ENCODE assay signal across 22 mouse cellular contexts in genomic region chr13:75974481-75974880, GRCm38 (mm10). TPM values are rescaled to one million over a fixed set of nuclear protein-coding genes. Genes with fewer than 3 reads are reported as not detected.
DNase-seq lines count a peak whose midpoint lies in the region; ATAC-seq and TF ChIP-seq lines count a peak whose summit lies in the region.
"Had no signal": no experiment of that assay in that cellular context is flagged by ENCODE, and none has a peak within 500 bp of the region (broad histone marks: within the 10 kb centered on the region; RNA-seq: fewer than 3 reads in every experiment).

No protein-coding gene starts in this region.

- no peaks in the 10 kb centered on the region for H3K36me3 ChIP-seq in intestine, embryonic 15.5 days
- no peaks in the 10 kb centered on the region for H3K36me3 ChIP-seq in intestine, embryonic 16.5 days (ENCODE audit: control insufficient read depth, insufficient read depth, low read length)
- no peaks in the 10 kb centered on the region for H3K36me3 ChIP-seq in small intestine, adult 2 months (ENCODE audit: control insufficient read depth, insufficient read depth, low read length)
- H3K36me3 ChIP-seq in stomach, embryonic 16.5 days (ENCODE audit: control insufficient read depth, insufficient read depth, low read length), result no peaks in the 10 kb centered on the region
- H3K36me3 ChIP-seq in forebrain, embryonic 16.5 days (ENCODE audit: control insufficient read depth, insufficient read depth), result no peaks in the 10 kb centered on the region
- no peaks in the 10 kb centered on the region for H3K36me3 ChIP-seq in forebrain, embryonic 14.5 days (ENCODE audit: control insufficient read depth, insufficient read depth, low read length)
- H3K36me3 ChIP-seq: embryonic facial prominence, embryonic 10.5 days; embryonic facial prominence, embryonic 12.5 days had no signal

- 61% methylated on average over 2 of the region's 2 CpGs for WGBS in intestine, embryonic 15.5 days
- WGBS in intestine, embryonic 16.5 days, result 62% methylated on average over 2 of the region's 2 CpGs
- 24% methylated on average over 2 of the region's 2 CpGs for WGBS in small intestine, adult 2 months
- 51% methylated on average over 2 of the region's 2 CpGs for WGBS in stomach, embryonic 16.5 days
- WGBS in forebrain, embryonic 16.5 days, result 81% methylated on average over 2 of the region's 2 CpGs
- 89% methylated on average over 2 of the region's 2 CpGs for WGBS in forebrain, embryonic 14.5 days

- no peak overlapping the region for H3K9ac ChIP-seq in intestine, embryonic 15.5 days
- no peak overlapping the region for H3K9ac ChIP-seq in intestine, embryonic 16.5 days (ENCODE audit: low read depth, low read length)
- no peak overlapping the region for H3K9ac ChIP-seq in stomach, embryonic 16.5 days (ENCODE audit: low read length)
- no peak overlapping the region for H3K9ac ChIP-seq in forebrain, embryonic 16.5 days (replicated peaks; ENCODE audit: low read depth, low read length)
- H3K9ac ChIP-seq in forebrain, embryonic 14.5 days (ENCODE audit: low read length), result no peak overlapping the region
- H3K9ac ChIP-seq: embryonic facial prominence, embryonic 12.5 days; forebrain, embryonic 13.5 days; forebrain, postnatal 0 days had no signal

- TF ChIP-seq CTCF in small intestine, adult 2 months (IDR thresholded peaks at IDR 0.05; ENCODE audit: extremely low read depth, insufficient read length, insufficient replicate concordance, low read depth, low read length), result no peak

- no peaks in the 10 kb centered on the region for H3K27me3 ChIP-seq in intestine, embryonic 15.5 days (replicated peaks)
- H3K27me3 ChIP-seq in intestine, embryonic 16.5 days (replicated peaks; ENCODE audit: control insufficient read depth, insufficient read depth, low read length), result no peaks in the 10 kb centered on the region
- H3K27me3 ChIP-seq in small intestine, adult 2 months (ENCODE audit: control insufficient read depth, insufficient read depth, low read length), result no peaks in the 10 kb centered on the region
- no peaks in the 10 kb centered on the region for H3K27me3 ChIP-seq in stomach, embryonic 16.5 days (ENCODE audit: control insufficient read depth, insufficient read depth, low read length)
- no peaks in the 10 kb centered on the region for H3K27me3 ChIP-seq in forebrain, embryonic 16.5 days (replicated peaks; ENCODE audit: control insufficient read depth, insufficient read depth, low read length)
- no peaks in the 10 kb centered on the region for H3K27me3 ChIP-seq in forebrain, embryonic 14.5 days (replicated peaks; ENCODE audit: control insufficient read depth, insufficient read depth, low read length)
- H3K27me3 ChIP-seq: embryonic facial prominence, embryonic 12.5 days; forebrain, embryonic 13.5 days had no signal

- peak; percentile 86 for ATAC-seq in intestine, embryonic 15.5 days
- ATAC-seq in intestine, embryonic 16.5 days, result peak; percentile 89
- ATAC-seq in stomach, embryonic 16.5 days (ENCODE audit: insufficient read depth, low FRiP score), result 0 out of 2 replicates have a peak, but pooled peaks have one; percentile 33
- no peak for ATAC-seq in frontal cortex, adult (ENCODE audit: low TSS enrichment)
- no peak for ATAC-seq in forebrain, embryonic 16.5 days
- ATAC-seq in forebrain, embryonic 14.5 days, result no peak
- ATAC-seq: forebrain, embryonic 13.5 days; forebrain, postnatal 0 days had no signal

- H3K9me3 ChIP-seq in intestine, embryonic 15.5 days, result no peaks in the 10 kb centered on the region
- no peaks in the 10 kb centered on the region for H3K9me3 ChIP-seq in intestine, embryonic 16.5 days (ENCODE audit: control insufficient read depth, low read length)
- no peaks in the 10 kb centered on the region for H3K9me3 ChIP-seq in stomach, embryonic 16.5 days (replicated peaks; ENCODE audit: control insufficient read depth, low read length)
- H3K9me3 ChIP-seq in forebrain, embryonic 16.5 days (ENCODE audit: control insufficient read depth, low read length), result no peaks in the 10 kb centered on the region
- no peaks in the 10 kb centered on the region for H3K9me3 ChIP-seq in forebrain, embryonic 14.5 days (replicated peaks; ENCODE audit: control insufficient read depth, low read length)
- H3K9me3 ChIP-seq: embryonic facial prominence, embryonic 10.5 days; embryonic facial prominence, embryonic 12.5 days; forebrain, embryonic 13.5 days had no signal

- no peak for DNase-seq in forebrain, embryonic 14.5 days (ENCODE audit: low spot score)
- no peak for DNase-seq in left cerebral cortex, adult 18-20 months (ENCODE audit: low spot score in 2 of 2)
- DNase-seq: adrenal gland, adult 8-10 months; adrenal gland, postnatal 14 days; adrenal gland, postnatal 36 days; cerebellum, adult 11-12 months; cerebellum, adult 2 months; cerebellum, adult 9-10 months; cerebellum, postnatal 10 days; cerebellum, postnatal 25 days; forebrain, postnatal 0 days had no signal

- H3K4me3 ChIP-seq in intestine, embryonic 15.5 days (replicated peaks), result no peak overlapping the region
- no peak overlapping the region for H3K4me3 ChIP-seq in intestine, embryonic 16.5 days (ENCODE audit: low read length)
- no peak overlapping the region for H3K4me3 ChIP-seq in small intestine, adult 2 months (ENCODE audit: low read depth, low read length)
- no peak overlapping the region for H3K4me3 ChIP-seq in stomach, embryonic 16.5 days (replicated peaks; ENCODE audit: low read length)
- H3K4me3 ChIP-seq in forebrain, embryonic 16.5 days (replicated peaks; ENCODE audit: low read length), result no peak overlapping the region
- no peak overlapping the region for H3K4me3 ChIP-seq in forebrain, embryonic 14.5 days (ENCODE audit: low read depth, low read length)
- H3K4me3 ChIP-seq: embryonic facial prominence, embryonic 10.5 days; embryonic facial prominence, embryonic 12.5 days; forebrain, embryonic 13.5 days had no signal

- no peak overlapping the region for H3K4me2 ChIP-seq in intestine, embryonic 15.5 days (replicated peaks)
- H3K4me2 ChIP-seq in intestine, embryonic 16.5 days (ENCODE audit: low read depth, low read length), result no peak overlapping the region
- H3K4me2 ChIP-seq in stomach, embryonic 16.5 days (ENCODE audit: low read depth, low read length), result no peak overlapping the region
- H3K4me2 ChIP-seq in forebrain, embryonic 16.5 days (ENCODE audit: low read length), result no peak overlapping the region
- H3K4me2 ChIP-seq in forebrain, embryonic 14.5 days (ENCODE audit: low read length), result no peak overlapping the region
- H3K4me2 ChIP-seq: embryonic facial prominence, embryonic 12.5 days; forebrain, embryonic 13.5 days had no signal

- no peaks in the 10 kb centered on the region for H3K4me1 ChIP-seq in intestine, embryonic 15.5 days (replicated peaks)
- no peaks in the 10 kb centered on the region for H3K4me1 ChIP-seq in intestine, embryonic 16.5 days (ENCODE audit: control insufficient read depth, insufficient read depth, low read length)
- H3K4me1 ChIP-seq in small intestine, adult 2 months (ENCODE audit: control insufficient read depth, insufficient read depth, insufficient read length, low read length), result peaks cover 13% of the 10 kb centered on the region; the same call in 1 of the 2 replicates
- no peaks in the 10 kb centered on the region for H3K4me1 ChIP-seq in stomach, embryonic 16.5 days (ENCODE audit: control insufficient read depth, insufficient read depth, low read length)
- H3K4me1 ChIP-seq in forebrain, embryonic 16.5 days (replicated peaks; ENCODE audit: control insufficient read depth, insufficient read depth, low read length), result no peaks in the 10 kb centered on the region
- H3K4me1 ChIP-seq in forebrain, embryonic 14.5 days (ENCODE audit: control insufficient read depth, insufficient read depth, low read length), result no peaks in the 10 kb centered on the region
- H3K4me1 ChIP-seq: embryonic facial prominence, embryonic 10.5 days; embryonic facial prominence, embryonic 12.5 days; forebrain, embryonic 13.5 days had no signal

- H3K27ac ChIP-seq in intestine, embryonic 15.5 days, result no peak overlapping the region
- H3K27ac ChIP-seq in intestine, embryonic 16.5 days (ENCODE audit: low read length), result no peak overlapping the region
- H3K27ac ChIP-seq in small intestine, adult 2 months (ENCODE audit: insufficient read depth, low read depth, low read length), result peak overlapping the region; percentile 71
- H3K27ac ChIP-seq in stomach, embryonic 16.5 days (ENCODE audit: low read length), result no peak overlapping the region
- no peak overlapping the region for H3K27ac ChIP-seq in forebrain, embryonic 16.5 days (ENCODE audit: low read length)
- no peak overlapping the region for H3K27ac ChIP-seq in forebrain, embryonic 14.5 days (ENCODE audit: low read depth, low read length)
- H3K27ac ChIP-seq: embryonic facial prominence, embryonic 10.5 days; embryonic facial prominence, embryonic 12.5 days; forebrain, embryonic 13.5 days had no signal

- no peak for TF ChIP-seq POLR2A in small intestine, adult 2 months (IDR thresholded peaks at IDR 0.05; ENCODE audit: low read depth, low read length)

RNA-seq across cellular contexts. Expression of gene Spata9, which starts 7.5 kb away (rescaled TPM):
- polyA plus RNA-seq in intestine, embryonic 15.5 days (2015; fragmentation: Nextera tagmentation; extraction: Ambion mirVana), result 0.41 and 0.44 TPM in 2 replicates
- 0.22 and 0.48 TPM in 2 replicates for polyA plus RNA-seq in intestine, embryonic 16.5 days (2015; fragmentation: Nextera tagmentation; extraction: Ambion mirVana)
- not detected in 2 replicates for polyA plus RNA-seq in small intestine, adult 2 months (2012; rRNA removed)
- polyA plus RNA-seq in stomach, embryonic 16.5 days (2015; fragmentation: Nextera tagmentation; extraction: Ambion mirVana), result 0.35 and 0.57 TPM in 2 replicates
- polyA plus RNA-seq in forebrain, embryonic 16.5 days (2015; fragmentation: Nextera tagmentation; extraction: Ambion mirVana), result 1.8 and 2.6 TPM in 2 replicates
- 2.2 and 2.4 TPM in 2 replicates for polyA plus RNA-seq in forebrain, embryonic 14.5 days (2014; fragmentation: Nextera tagmentation; extraction: Ambion mirVana)
- total RNA-seq in left cerebral cortex, adult 18-20 months (2021), result not detected
- total RNA-seq: adrenal gland, postnatal 14 days; adrenal gland, postnatal 36 days; ES-E14; MEL had no signal

RNA-seq across cellular contexts. Expression of gene Rhobtb3, which starts 30.8 kb away (rescaled TPM):
- polyA plus RNA-seq in intestine, embryonic 15.5 days (2015; fragmentation: Nextera tagmentation; extraction: Ambion mirVana), result 28.0 and 31.1 TPM in 2 replicates
- 12.3 and 19.4 TPM in 2 replicates for polyA plus RNA-seq in intestine, embryonic 16.5 days (2015; fragmentation: Nextera tagmentation; extraction: Ambion mirVana)
- 3.9 and 8.3 TPM in 2 replicates for polyA plus RNA-seq in small intestine, adult 2 months (2012; rRNA removed)
- 17.6 and 20.0 TPM in 2 replicates for polyA plus RNA-seq in stomach, embryonic 16.5 days (2015; fragmentation: Nextera tagmentation; extraction: Ambion mirVana)
- polyA plus RNA-seq in forebrain, embryonic 16.5 days (2015; fragmentation: Nextera tagmentation; extraction: Ambion mirVana), result 33.1 and 41.3 TPM in 2 replicates
- 38.3 and 40.2 TPM in 2 replicates for polyA plus RNA-seq in forebrain, embryonic 14.5 days (2014; fragmentation: Nextera tagmentation; extraction: Ambion mirVana)
- total RNA-seq in left cerebral cortex, adult 18-20 months (2021), result 10 to 100 TPM; 15.9 to 16.7 TPM
- total RNA-seq: MEL had no signal

RNA-seq across cellular contexts. Expression of gene Rfesd, which starts 44.0 kb away (rescaled TPM):
- polyA plus RNA-seq in intestine, embryonic 15.5 days (2015; fragmentation: Nextera tagmentation; extraction: Ambion mirVana), result 19.9 and 21.2 TPM in 2 replicates
- 14.7 and 18.1 TPM in 2 replicates for polyA plus RNA-seq in intestine, embryonic 16.5 days (2015; fragmentation: Nextera tagmentation; extraction: Ambion mirVana)
- polyA plus RNA-seq in small intestine, adult 2 months (2012; rRNA removed), result 1.5 and 2.0 TPM in 2 replicates
- 19.8 and 23.5 TPM in 2 replicates for polyA plus RNA-seq in stomach, embryonic 16.5 days (2015; fragmentation: Nextera tagmentation; extraction: Ambion mirVana)
- polyA plus RNA-seq in forebrain, embryonic 16.5 days (2015; fragmentation: Nextera tagmentation; extraction: Ambion mirVana), result 16.7 and 20.2 TPM in 2 replicates
- polyA plus RNA-seq in forebrain, embryonic 14.5 days (2014; fragmentation: Nextera tagmentation; extraction: Ambion mirVana), result 18.7 and 27.9 TPM in 2 replicates
- 10 to 100 TPM; 18.5 to 19.0 TPM for total RNA-seq in left cerebral cortex, adult 18-20 months (2021)

Comparison
In these comparisons a context has a peak if more than half of its experiments do, and no peak if none do; other contexts are left out.
1. ATAC-seq: peak in intestine, embryonic 15.5 days (single experiment), intestine, embryonic 16.5 days (single experiment) and stomach, embryonic 16.5 days (single experiment); none in frontal cortex, adult (single experiment), forebrain, embryonic 16.5 days (single experiment) and forebrain, embryonic 14.5 days (single experiment).